Mouse (Mus musculus): Measurements from ENCODE around the gene Qrfp.

The Qrfp gene

GRCm38 (mm10) chr2:31814699-31815098 lies 4.3 kb upstream of the Qrfp start:
- DNase-seq (ENCODE audit: low spot score): no peak

- no peak for DNase-seq (ENCODE audit: low spot score)
These were observed 3.3 kb upstream of the Qrfp start for GRCm38 (mm10) chr2:31813641-31814040.

GRCm38 (mm10) chr2:31811086-31811958 lies 942 bp upstream of the Qrfp start:
- DNase-seq (ENCODE audit: low spot score): no peak

GRCm38 (mm10) chr2:31809358-31809740 lies 1.0 kb downstream of the Qrfp start:
- DNase-seq (ENCODE audit: low spot score): no peak

GRCm38 (mm10) chr2:31808410-31809357 lies 1.7 kb downstream of the Qrfp start:
- no peak for DNase-seq (ENCODE audit: low spot score)

- DNase-seq (ENCODE audit: low spot score): no peak
These were observed 3.6 kb downstream of the Qrfp start for GRCm38 (mm10) chr2:31806639-31807382.

- DNase-seq (ENCODE audit: low spot score): no peak
These were observed 6.9 kb downstream of the Qrfp start for GRCm38 (mm10) chr2:31803480-31803879.

- DNase-seq (ENCODE audit: low spot score): peak; percentile 11
These were observed 7.6 kb downstream of the Qrfp start for GRCm38 (mm10) chr2:31802811-31803210.

- DNase-seq (ENCODE audit: low spot score): no peak
These were observed 9.0 kb downstream of the Qrfp start for GRCm38 (mm10) chr2:31801416-31801815.

- DNase-seq (ENCODE audit: low spot score): no peak
These were observed 13.4 kb downstream of the Qrfp start for GRCm38 (mm10) chr2:31796943-31797342.

- no peak for DNase-seq (ENCODE audit: low spot score)
These were observed 17.8 kb downstream of the Qrfp start for GRCm38 (mm10) chr2:31792611-31793010.

GRCm38 (mm10) chr2:31791260-31791659 lies 19.1 kb downstream of the Qrfp start:
- no peak for DNase-seq (ENCODE audit: low spot score)

- no peak for DNase-seq (ENCODE audit: low spot score)
These were observed 19.6 kb downstream of the Qrfp start for GRCm38 (mm10) chr2:31790728-31791251.

- DNase-seq (ENCODE audit: low spot score): no peak
These were observed 21.2 kb downstream of the Qrfp start for GRCm38 (mm10) chr2:31789215-31789614.

- DNase-seq (ENCODE audit: low spot score): no peak
These were observed 22.2 kb downstream of the Qrfp start for GRCm38 (mm10) chr2:31788227-31788626.

GRCm38 (mm10) chr2:31787029-31787428 lies 23.4 kb downstream of the Qrfp start:
- DNase-seq (ENCODE audit: low spot score): no peak

- no peak for DNase-seq (ENCODE audit: low spot score)
These were observed 25.3 kb downstream of the Qrfp start for GRCm38 (mm10) chr2:31785074-31785473.

GRCm38 (mm10) chr2:31782958-31783602 lies 27.3 kb downstream of the Qrfp start:
- no peak for DNase-seq (ENCODE audit: low spot score)

- no peak for DNase-seq (ENCODE audit: low spot score)
These were observed 31.1 kb downstream of the Qrfp start for GRCm38 (mm10) chr2:31779258-31779657.

GRCm38 (mm10) chr2:31776479-31776878 lies 33.9 kb downstream of the Qrfp start:
- no peak for DNase-seq (ENCODE audit: low spot score)

- DNase-seq (ENCODE audit: low spot score): peak; percentile 31
These were observed 39.5 kb downstream of the Qrfp start for GRCm38 (mm10) chr2:31770781-31771441.
